Mouse (Mus musculus) midbrain, embryonic 14.5 days (tissue): ENCODE results near the gene Cdh3. TPM values are rescaled to one million over a fixed set of nuclear protein-coding genes. Genes with fewer than 3 reads are reported as not detected.
"Not testable (repeated sequence)": the region's sequence is repeated elsewhere in the genome, so short reads cannot be mapped to it uniquely, and the experiment has no call there.

Source experiments
- ATAC-seq: fragments of 200-750 bp; cut with Nextera tagmentation; 2 replicates; pipeline ENCODE4 v1.8.0; 2017; ENCODE audit warnings: moderate number of reproducible peaks, moderate library complexity; ENCODE audit not compliant: low FRiP score, low TSS enrichment
- DNase-seq: peaks from one replicate; pipeline ENCODE4 v3.0.0-alpha.2; 2015
- H3K27ac ChIP-seq: fragments of 300-500 bp; sonication (generic); replicated peaks from 2 replicates; pipeline ENCODE4 v1.5.1; 2014; ENCODE audit warnings: mild to moderate bottlenecking, low read depth, low read length, moderate library complexity
- H3K27me3 ChIP-seq: fragments of 300-500 bp; sonication (generic); 2 replicates; pipeline ENCODE4 v1.6.1; 2014; ENCODE audit warnings: low read length, control low read depth, mixed read lengths; ENCODE audit not compliant: control insufficient read depth, insufficient read depth
- H3K36me3 ChIP-seq: fragments of 300-500 bp; sonication (generic); 2 replicates; pipeline ENCODE4 v1.6.1; 2014; ENCODE audit warnings: low read length, control low read depth; ENCODE audit not compliant: control insufficient read depth, insufficient read depth
- H3K4me1 ChIP-seq: fragments of 300-500 bp; sonication (generic); 2 replicates; pipeline ENCODE4 v1.6.1; 2014; ENCODE audit warnings: mild to moderate bottlenecking, antibody characterized with exemption, low read length, control low read depth; ENCODE audit not compliant: control insufficient read depth, insufficient read depth
- H3K4me2 ChIP-seq: fragments of 300-500 bp; sonication (generic); 2 replicates; pipeline ENCODE4 v1.6.1; 2014; ENCODE audit warnings: mild to moderate bottlenecking, low read length, moderate library complexity
- H3K4me3 ChIP-seq: fragments of 300-500 bp; sonication (generic); replicated peaks from 2 replicates; pipeline ENCODE4 v1.5.1; 2014; ENCODE audit warnings: low read depth, low read length
- H3K9ac ChIP-seq: fragments of 300-500 bp; sonication (generic); replicated peaks from 2 replicates; pipeline ENCODE4 v1.6.1; 2014; ENCODE audit warnings: mild to moderate bottlenecking, low read length, moderate library complexity
- H3K9me3 ChIP-seq: fragments of 300-500 bp; sonication (generic); 2 replicates; pipeline ENCODE4 v1.6.1; 2016; ENCODE audit warnings: low read length, control low read depth, mixed read lengths; ENCODE audit not compliant: control insufficient read depth
- WGBS: fragments of 180-500 bp; shearing (Covaris S2); extraction: QIAGEN DNeasy Blood & Tissue Kit; methylation state at CpG from one replicate; pipeline ENCODE4 v1.1.7; 2014; 5-methylcytosine and 5-hydroxymethylcytosine counted together
- polyA plus RNA-seq: library from polyadenylated mRNA; unstranded; fragments of >200 nt; fragmentation: Nextera tagmentation; extraction: Ambion mirVana; gene quantifications from 2 replicates; pipeline ENCODE4 v1.2.1, GENCODE M21; 2014

Cdh3 gene
- polyA plus RNA-seq, 1 experiment from 2014 or later: 0.22 TPM

DNA sequence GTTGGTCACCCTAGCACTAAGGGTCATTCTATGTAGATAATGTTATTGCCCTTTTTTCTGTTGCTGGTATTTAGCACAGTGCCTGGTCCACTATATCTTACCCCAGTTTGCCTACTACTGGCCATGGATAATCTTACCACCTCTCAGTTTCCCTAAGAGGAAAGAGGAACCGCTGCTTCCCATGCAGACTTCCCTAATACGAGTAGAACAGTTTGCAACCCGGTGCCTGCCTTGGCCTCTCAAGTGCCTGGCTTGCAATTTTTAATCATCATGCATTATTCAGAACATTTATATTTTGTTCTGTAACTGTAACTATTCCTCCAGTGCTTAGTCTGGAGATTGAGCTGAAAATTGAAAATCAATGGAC, 75.0 kb downstream of the Cdh3 start:
- no peak for DNase-seq
- H3K9ac ChIP-seq: no peak overlapping the region
- 84% methylated on average over 3 of the region's 3 CpGs for WGBS

DNA sequence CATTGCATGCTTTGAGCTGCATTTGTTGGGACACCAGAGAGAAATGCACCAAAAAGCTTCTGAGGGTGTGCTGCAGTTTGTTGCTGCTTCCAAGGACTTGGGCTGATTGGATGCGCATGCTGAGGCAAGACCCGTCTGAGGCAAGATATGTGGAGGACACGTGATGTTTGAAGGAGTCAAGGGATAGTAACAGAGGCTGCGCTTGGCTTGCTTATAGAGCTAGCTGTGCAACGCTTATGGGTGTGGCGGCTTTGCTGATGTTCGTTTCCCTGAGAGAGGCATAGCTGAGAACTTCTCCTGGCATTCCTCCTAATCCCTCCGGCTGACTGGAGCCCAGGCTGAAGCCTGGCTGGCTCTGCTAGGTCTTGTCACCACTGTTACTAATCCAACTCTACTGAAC, 76.2 kb downstream of the Cdh3 start:
- ATAC-seq: no peak
- no peak overlapping the region for H3K4me2 ChIP-seq
- no peak for DNase-seq
- H3K36me3 ChIP-seq: no peaks in the 10 kb centered on the region
- H3K27me3 ChIP-seq: no peaks in the 10 kb centered on the region
- H3K27ac ChIP-seq: no peak overlapping the region
- H3K4me3 ChIP-seq: no peak overlapping the region
- no peaks in the 10 kb centered on the region for H3K9me3 ChIP-seq
- 80% methylated on average over 8 of the region's 8 CpGs for WGBS
- H3K4me1 ChIP-seq: no peaks in the 10 kb centered on the region
- H3K9ac ChIP-seq: no peak overlapping the region

More for the DNA sequence above, 75.0 kb downstream of the Cdh3 start:
- Histone ChIP-seq H3K36me3 (no peaks in the 10 kb centered on the region), H3K4me1 (no peaks in the 10 kb centered on the region), H3K27me3 (no peaks in the 10 kb centered on the region), H3K4me3 (no peak overlapping the region), H3K27ac (no peak overlapping the region), H3K9me3 (no peaks in the 10 kb centered on the region), H3K4me2 (no peak overlapping the region)
- ATAC-seq: no peak

DNA sequence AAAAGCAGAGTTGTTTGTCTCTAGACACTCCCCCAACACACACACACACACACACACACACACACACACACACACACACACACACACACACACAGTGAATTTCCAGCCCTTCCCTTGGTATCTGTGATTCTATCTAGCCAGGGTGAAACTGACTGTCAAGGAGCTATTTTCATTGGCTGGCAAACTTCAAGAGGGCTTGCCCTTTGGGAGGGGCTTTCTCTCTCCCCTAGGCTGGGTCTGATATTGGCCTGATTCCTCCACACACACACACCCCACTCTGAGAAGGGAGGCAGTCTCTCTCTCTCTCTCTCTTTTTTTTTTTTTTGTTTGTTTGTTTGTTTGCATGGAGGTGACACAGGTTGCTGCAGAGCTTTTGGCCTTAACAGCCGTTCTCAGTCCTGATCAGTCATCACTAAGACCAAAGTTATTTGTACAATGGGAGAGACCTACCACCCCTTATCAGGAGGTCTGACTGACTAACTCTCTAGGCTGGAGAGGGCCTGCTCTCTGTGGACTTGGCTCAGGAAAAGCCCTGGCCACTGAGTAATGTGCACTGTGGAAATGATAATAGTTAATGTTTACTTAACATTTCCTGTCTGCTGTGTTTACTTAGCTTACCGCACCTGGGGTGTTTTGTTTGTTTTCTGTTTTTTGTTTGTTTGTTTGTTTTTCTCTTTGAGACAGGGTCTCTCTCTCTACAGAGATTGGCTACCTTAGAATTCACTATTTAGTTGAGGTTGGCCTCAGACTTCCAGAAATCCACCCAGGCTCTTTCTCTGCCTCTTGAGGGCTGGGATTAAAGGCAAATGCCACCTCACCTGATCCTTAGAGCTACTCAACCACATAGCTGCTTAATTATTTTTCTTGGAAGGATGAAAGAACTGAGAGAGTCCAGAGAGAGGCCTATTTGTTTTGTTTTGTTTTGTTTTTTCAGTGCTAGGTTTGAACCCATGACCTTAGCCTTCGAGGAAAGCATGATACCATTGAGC, 78.0 kb downstream of the Cdh3 start:
- no peaks in the 10 kb centered on the region for H3K27me3 ChIP-seq
- no peaks in the 10 kb centered on the region for H3K4me1 ChIP-seq
- no peak overlapping the region for H3K9ac ChIP-seq
- ATAC-seq (no peak), DNase-seq (no peak)
- H3K4me2 ChIP-seq: no peak overlapping the region
- 74% methylated on average over 3 of the region's 3 CpGs for WGBS
- no peaks in the 10 kb centered on the region for H3K9me3 ChIP-seq
- no peak overlapping the region for H3K27ac ChIP-seq
- H3K4me3 ChIP-seq: no peak overlapping the region
- H3K36me3 ChIP-seq: no peaks in the 10 kb centered on the region

DNA sequence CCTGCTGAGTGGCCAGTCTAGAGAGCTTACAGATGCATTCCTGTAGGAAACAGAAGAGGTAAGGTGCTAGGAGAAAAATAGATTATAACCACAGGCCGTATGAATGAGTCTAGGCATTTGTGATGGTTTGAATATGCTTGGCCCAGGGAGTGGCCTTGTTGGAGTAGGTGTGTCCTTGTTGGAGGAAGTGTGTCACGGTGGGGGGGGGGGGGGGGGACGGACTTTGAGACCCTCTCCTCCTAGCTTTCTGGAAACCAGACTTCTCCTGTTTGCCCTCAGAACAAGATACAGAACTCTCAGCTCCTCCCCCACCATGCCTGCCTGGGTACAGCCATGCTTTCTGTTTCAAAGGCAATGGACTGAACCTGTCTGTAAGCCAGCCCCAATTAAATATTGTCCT, 81.8 kb downstream of the Cdh3 start:
- 72% methylated on average over 3 of the region's 3 CpGs for WGBS
- H3K27me3 ChIP-seq: no peaks in the 10 kb centered on the region
- ATAC-seq: no peak
- H3K4me1 ChIP-seq: no peaks in the 10 kb centered on the region
- no peak overlapping the region for H3K9ac ChIP-seq
- no peak overlapping the region for H3K4me3 ChIP-seq
- no peak overlapping the region for H3K4me2 ChIP-seq
- no peak overlapping the region for H3K27ac ChIP-seq
- H3K9me3 ChIP-seq: no peaks in the 10 kb centered on the region
- no peak for DNase-seq
- H3K36me3 ChIP-seq: no peaks in the 10 kb centered on the region

DNA sequence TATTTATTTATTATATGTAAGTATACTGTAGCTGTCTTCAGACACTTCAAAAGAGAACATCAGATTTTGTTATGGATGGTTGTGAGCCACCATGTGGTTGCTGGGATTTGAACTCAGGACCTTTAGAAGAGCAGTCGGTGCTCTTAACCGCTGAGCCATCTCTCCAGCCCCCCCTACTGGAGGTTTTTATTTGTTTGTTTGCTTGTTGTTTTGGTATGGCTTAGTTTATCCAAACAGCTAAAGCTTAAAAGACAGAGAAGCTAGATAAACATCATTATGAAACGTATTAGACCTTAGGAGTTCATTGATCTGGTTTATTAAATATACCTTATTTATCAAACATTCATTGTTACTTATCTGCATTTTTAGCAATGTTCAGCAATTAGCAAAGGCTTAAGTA, 84.9 kb downstream of the Cdh3 start:
- not testable (repeated sequence) for H3K27me3 ChIP-seq, DNase-seq, H3K4me2 ChIP-seq, H3K4me1 ChIP-seq, H3K27ac ChIP-seq, H3K9ac ChIP-seq, H3K36me3 ChIP-seq, H3K4me3 ChIP-seq, H3K9me3 ChIP-seq, ATAC-seq
- 97% methylated on average over 3 of the region's 3 CpGs for WGBS

DNA sequence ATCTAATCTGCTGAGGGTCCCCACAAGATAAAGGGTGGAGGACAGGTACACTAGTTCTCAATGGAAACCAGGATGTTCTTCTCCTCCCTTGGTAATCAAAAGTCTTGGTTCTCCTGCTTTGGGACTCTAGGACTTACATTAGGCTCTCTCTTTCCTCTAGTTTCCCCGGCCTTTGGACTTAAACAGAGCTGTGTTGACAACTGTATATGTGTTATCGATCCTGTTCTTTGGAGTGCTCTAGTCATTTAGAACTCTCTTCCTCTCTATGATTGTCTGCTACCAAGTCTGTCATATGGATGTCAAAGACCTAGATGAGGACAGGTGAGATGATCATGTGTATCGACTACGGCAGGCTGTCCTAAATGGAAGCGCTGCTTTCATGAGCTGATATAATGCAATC, 86.4 kb downstream of the Cdh3 start:
- Histone ChIP-seq H3K9me3 (no peaks in the 10 kb centered on the region), H3K4me1 (no peaks in the 10 kb centered on the region), H3K27me3 (peaks cover 3% of the 10 kb centered on the region), H3K27ac (no peak overlapping the region), H3K36me3 (no peaks in the 10 kb centered on the region), H3K9ac (no peak overlapping the region), H3K4me2 (no peak overlapping the region), H3K4me3 (no peak overlapping the region)
- no peak for DNase-seq
- ATAC-seq: no peak
- 96% methylated on average over 5 of the region's 5 CpGs for WGBS

DNA sequence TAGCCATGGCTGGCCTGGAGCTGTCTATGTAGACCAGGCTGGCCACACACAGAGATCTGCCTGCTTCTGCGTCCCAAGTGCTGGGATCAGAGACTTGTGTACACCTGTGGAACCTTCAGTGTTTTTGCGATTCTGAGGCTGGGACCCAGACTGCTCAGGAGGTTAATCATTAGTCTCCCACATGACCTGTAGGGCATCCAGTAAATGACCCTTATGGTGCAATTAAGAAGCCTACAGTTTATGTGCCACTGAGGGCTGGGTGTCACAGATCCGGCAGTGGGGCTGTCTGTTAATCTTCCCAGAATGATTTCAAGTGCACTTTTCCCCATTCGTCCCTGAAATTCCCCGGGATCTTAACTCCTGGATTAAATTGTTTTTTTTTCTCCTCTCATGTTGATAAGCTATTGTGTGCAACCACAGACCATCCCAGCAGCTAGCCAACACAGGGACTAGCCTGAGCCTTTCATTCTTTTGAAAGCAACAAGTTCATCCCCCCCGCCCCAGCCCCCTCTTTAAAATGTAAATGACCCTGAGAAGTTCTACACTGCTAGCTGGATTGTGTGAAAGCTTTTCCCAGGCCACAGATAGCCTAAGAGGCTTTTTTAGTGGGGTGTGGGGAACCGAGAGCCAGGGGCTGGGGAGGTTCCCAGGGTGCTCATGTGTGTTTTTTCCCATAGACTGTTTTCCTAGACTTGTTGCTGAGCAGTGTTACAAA, 88.7 kb downstream of the Cdh3 start:
- no peak overlapping the region for H3K4me2 ChIP-seq
- DNase-seq: peak; percentile 42
- ATAC-seq: no peak
- peaks cover 15% of the 10 kb centered on the region for H3K4me1 ChIP-seq
- H3K27ac ChIP-seq: no peak overlapping the region
- H3K4me3 ChIP-seq: no peak overlapping the region
- H3K36me3 ChIP-seq: no peaks in the 10 kb centered on the region
- no peaks in the 10 kb centered on the region for H3K9me3 ChIP-seq
- peaks cover 27% of the 10 kb centered on the region for H3K27me3 ChIP-seq
- no peak overlapping the region for H3K9ac ChIP-seq
- WGBS: 22% methylated on average over 7 of the region's 7 CpGs

DNA sequence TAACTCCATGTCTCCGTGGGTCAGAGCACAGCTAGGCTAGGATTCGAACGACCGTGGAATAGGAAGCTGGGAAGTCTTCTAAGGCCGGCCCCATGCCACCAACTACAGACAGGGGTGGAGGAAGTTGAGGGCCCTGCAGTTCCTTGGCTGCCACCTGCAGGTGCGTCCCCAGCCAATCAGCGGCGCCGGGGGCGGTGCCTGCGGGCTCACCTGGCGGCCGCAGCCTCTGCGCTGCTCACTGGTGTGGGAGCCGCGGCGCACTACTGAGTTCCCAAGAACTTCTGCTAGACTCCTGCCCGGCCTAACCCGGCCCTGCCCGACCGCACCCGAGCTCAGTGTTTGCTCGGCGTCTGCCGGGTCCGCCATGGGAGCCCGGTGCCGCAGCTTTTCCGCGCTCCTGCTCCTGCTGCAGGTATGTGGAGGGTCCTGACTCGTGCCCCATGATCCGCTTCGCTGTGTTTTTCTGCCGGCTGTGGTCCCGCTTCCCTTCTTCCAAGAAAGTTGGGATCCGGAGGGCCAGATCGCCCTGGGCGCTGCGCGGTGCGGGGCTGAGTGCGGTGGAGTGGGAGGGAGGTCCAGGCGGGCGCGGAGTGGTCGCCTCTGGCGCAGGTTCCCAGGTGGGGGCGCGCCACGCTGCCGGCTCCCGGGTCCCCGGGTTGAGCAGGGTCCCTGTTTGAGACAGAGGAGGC, 92.6 kb downstream of the Cdh3 start, which contains the start of gene Cdh1:
Gene Cdh1 (plus strand): TSS at position 221 of the 689 bp plus-strand sequence.
- peaks cover 39% of the 10 kb centered on the region for H3K27me3 ChIP-seq
- 0 out of 2 replicates have a peak, but pooled peaks have one; percentile 27 for ATAC-seq
- no peaks in the 10 kb centered on the region for H3K36me3 ChIP-seq
- no peak within 1 kb of the TSS for H3K27ac ChIP-seq
- under 1% methylated on average over 52 of the region's 53 CpGs for WGBS
- peaks cover 15% of the 10 kb centered on the region for H3K4me1 ChIP-seq
- peak; percentile 68 for DNase-seq
- peak within 1 kb of the TSS; percentile 9; the same call in 1 of the 2 replicates for H3K9ac ChIP-seq
- H3K4me2 ChIP-seq: peak within 1 kb of the TSS; percentile 80
- no peaks in the 10 kb centered on the region for H3K9me3 ChIP-seq
- peak within 1 kb of the TSS; percentile 44 for H3K4me3 ChIP-seq
